Mouse (Mus musculus) erythroblast, adult 5-6 weeks (primary cell): ENCODE data around the gene Dna2. TPM values are rescaled to one million over a fixed set of nuclear protein-coding genes. Genes with fewer than 3 reads are reported as not detected.

ENCODE experiments used
- total RNA-seq, 2 experiments: library from RNA; stranded (forward) in 1 of 2; stranded (reverse) in 1 of 2; fragments of 150-400 nt in 1 of 2; fragments of 200-764, 138-1000 nt in 1 of 2; gene quantifications; 2 replicates each; pipeline versions ENCODE4 v1.2.3 to v1.2.4; 2015 to 2017; ENCODE audit warnings: low replicate concordance in 2 of 2

Gene Dna2
- total RNA-seq, 2 experiments from 2014 or later, result 21.2 to 21.9 TPM

Other genes with a start within 250 kb of the Dna2 start
- not detected in 2 replicates for gene Stox1, start 220.9 kb upstream of the Dna2 start, total RNA-seq (2015; ENCODE audit: low replicate concordance)
- gene Stox1, start 220.9 kb upstream of the Dna2 start, total RNA-seq (2017; ENCODE audit: low replicate concordance), result not detected in 2 replicates
- 49.9 and 82.2 TPM in 2 replicates for gene Ccar1, start 154.7 kb upstream of the Dna2 start, total RNA-seq (2015; ENCODE audit: low replicate concordance)
- gene Ccar1, start 154.7 kb upstream of the Dna2 start, total RNA-seq (2017; ENCODE audit: low replicate concordance), result 59.5 and 98.3 TPM in 2 replicates
- gene Tet1, start 38.0 kb upstream of the Dna2 start, total RNA-seq (2015; ENCODE audit: low replicate concordance), result 1.3 and 3.7 TPM in 2 replicates
- 0.84 and 1.1 TPM in 2 replicates for gene Tet1, start 38.0 kb upstream of the Dna2 start, total RNA-seq (2017; ENCODE audit: low replicate concordance)
- gene Slc25a16, start 26.4 kb upstream of the Dna2 start, total RNA-seq (2015; ENCODE audit: low replicate concordance), result 3.3 and 6.7 TPM in 2 replicates
- 8.2 and 9.3 TPM in 2 replicates for gene Slc25a16, start 26.4 kb upstream of the Dna2 start, total RNA-seq (2017; ENCODE audit: low replicate concordance)
- gene Rufy2, start 33.2 kb downstream of the Dna2 start, total RNA-seq (2015; ENCODE audit: low replicate concordance), result 1.3 and 10.0 TPM in 2 replicates
- gene Rufy2, start 33.2 kb downstream of the Dna2 start, total RNA-seq (2017; ENCODE audit: low replicate concordance), result 1.7 and 3.9 TPM in 2 replicates
- 6.1 and 13.6 TPM in 2 replicates for gene Hnrnph3, start 77.2 kb downstream of the Dna2 start, total RNA-seq (2015; ENCODE audit: low replicate concordance)
- gene Hnrnph3, start 77.2 kb downstream of the Dna2 start, total RNA-seq (2017; ENCODE audit: low replicate concordance), result 7.6 and 27.6 TPM in 2 replicates
- gene Pbld2, start 77.3 kb downstream of the Dna2 start, total RNA-seq (2015; ENCODE audit: low replicate concordance), result not detected in 2 replicates
- not detected in 2 replicates for gene Pbld2, start 77.3 kb downstream of the Dna2 start, total RNA-seq (2017; ENCODE audit: low replicate concordance)
- gene Pbld1, start 113.1 kb downstream of the Dna2 start, total RNA-seq (2015; ENCODE audit: low replicate concordance), result not detected in 2 replicates
- gene Pbld1, start 113.1 kb downstream of the Dna2 start, total RNA-seq (2017; ENCODE audit: low replicate concordance), result not detected in 2 replicates
- not detected in 2 replicates for gene Atoh7, start 152.6 kb downstream of the Dna2 start, total RNA-seq (2015; ENCODE audit: low replicate concordance)
- gene Atoh7, start 152.6 kb downstream of the Dna2 start, total RNA-seq (2017; ENCODE audit: low replicate concordance), result not detected in 2 replicates